Mouse (Mus musculus) bone marrow macrophage, adult 2 months (primary cell): ENCODE data around the gene Ccl11.

Experiments
- CTCF ChIP-seq: IDR thresholded peaks from 2 replicates; pipeline ENCODE4 v1.5.1; 2012; ENCODE audit warnings: low read depth, mild to moderate bottlenecking, low read length, moderate library complexity
- POLR2A ChIP-seq: IDR thresholded peaks from 2 replicates; pipeline ENCODE4 v1.6.1; 2012; ENCODE audit warnings: mild to moderate bottlenecking, low read depth, low read length, borderline replicate concordance

- TF ChIP-seq POLR2A = no peak
- TF ChIP-seq CTCF = no peak
Measured at GRCm38 (mm10) chr11:82110372-82111248, 53.0 kb downstream of the Ccl11 start.
